Mouse (Mus musculus): Measurements from ENCODE around the gene Cmss1. TPM values are rescaled to one million over a fixed set of nuclear protein-coding genes. Genes with fewer than 3 reads are reported as not detected.
A peak's percentile ranks its signal among the peaks of the same experiment; 100 is the strongest.

The Cmss1 gene
- polyA plus RNA-seq, 1 experiment: 3.0 TPM

DNA sequence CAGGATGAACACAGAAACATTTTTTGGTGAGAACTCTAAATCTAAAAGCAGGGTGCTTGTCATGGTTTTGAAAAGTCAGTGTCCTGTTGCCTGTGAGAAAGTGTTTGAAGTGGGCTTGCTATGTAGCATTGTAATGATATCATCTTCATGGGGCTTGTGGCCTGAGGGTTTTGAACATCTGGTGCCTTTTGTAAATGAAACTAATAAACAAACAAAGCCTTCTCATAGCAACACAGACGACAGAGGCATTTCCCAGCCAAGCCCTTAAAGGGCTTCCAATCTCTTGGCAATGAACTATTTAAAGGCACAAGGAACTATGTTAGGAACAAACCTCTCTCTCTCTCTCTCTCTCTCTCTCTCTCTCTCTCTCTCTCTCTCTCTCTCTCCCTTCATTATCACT lies 339.6 kb downstream of the Cmss1 start:
- TF ChIP-seq POLR2A (IDR thresholded peaks at IDR 0.05; ENCODE audit: low read depth, low read length): no peak
- TF ChIP-seq CTCF (IDR thresholded peaks at IDR 0.05; ENCODE audit: extremely low read depth, insufficient read depth, insufficient read length, insufficient replicate concordance): no peak
- DNase-seq (ENCODE audit: low read depth in 1 of 2, low spot score in 2 of 2): no peak
- Histone ChIP-seq H3K27ac (ENCODE audit: insufficient read depth, low read length) (no peak overlapping the region), H3K4me1 (ENCODE audit: control insufficient read depth, insufficient read depth, insufficient read length) (no peaks in the 10 kb centered on the region), H3K36me3 (ENCODE audit: control insufficient read depth, insufficient read depth, low read length) (no peaks in the 10 kb centered on the region), H3K27me3 (ENCODE audit: control insufficient read depth, insufficient read depth, low read length) (no peaks in the 10 kb centered on the region), H3K4me3 (ENCODE audit: extremely low read depth, insufficient read depth, insufficient read length) (no peak overlapping the region)
- 22% methylated on average over 1 of the region's 1 CpGs for WGBS

DNA sequence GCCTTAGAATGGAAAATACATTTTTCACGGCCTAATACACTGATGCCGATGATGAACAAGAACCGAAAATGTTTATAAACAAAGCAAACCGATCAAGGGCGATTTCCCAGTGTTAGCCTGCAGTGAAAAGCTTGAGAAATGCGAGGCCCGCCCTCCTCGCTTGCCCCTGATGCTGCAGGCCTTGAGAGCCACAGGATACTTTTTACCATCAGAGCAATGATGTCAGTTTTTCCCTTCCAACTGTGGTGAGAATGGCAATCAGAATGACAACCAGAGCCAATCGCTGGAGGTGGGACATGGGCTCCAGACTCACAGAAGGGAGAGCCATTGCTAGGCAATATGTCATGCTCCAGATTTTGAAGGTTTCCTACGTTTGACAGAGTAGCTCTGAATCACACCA lies 346.5 kb downstream of the Cmss1 start:
- H3K36me3 ChIP-seq (ENCODE audit: control insufficient read depth, insufficient read depth, low read length): no peaks in the 10 kb centered on the region
- TF ChIP-seq POLR2A (IDR thresholded peaks at IDR 0.05; ENCODE audit: low read depth, low read length) (no peak), CTCF (IDR thresholded peaks at IDR 0.05; ENCODE audit: extremely low read depth, insufficient read depth, insufficient read length, insufficient replicate concordance) (no peak)
- H3K27me3 ChIP-seq (ENCODE audit: control insufficient read depth, insufficient read depth, low read length): no peaks in the 10 kb centered on the region
- H3K27ac ChIP-seq (ENCODE audit: insufficient read depth, low read length): no peak overlapping the region
- 83% methylated on average over 10 of the region's 10 CpGs for WGBS
- DNase-seq (ENCODE audit: low read depth in 1 of 2, low spot score in 2 of 2): no peak
- no peaks in the 10 kb centered on the region for H3K4me1 ChIP-seq (ENCODE audit: control insufficient read depth, insufficient read depth, insufficient read length)
- no peak overlapping the region for H3K4me3 ChIP-seq (ENCODE audit: extremely low read depth, insufficient read depth, insufficient read length)

DNA sequence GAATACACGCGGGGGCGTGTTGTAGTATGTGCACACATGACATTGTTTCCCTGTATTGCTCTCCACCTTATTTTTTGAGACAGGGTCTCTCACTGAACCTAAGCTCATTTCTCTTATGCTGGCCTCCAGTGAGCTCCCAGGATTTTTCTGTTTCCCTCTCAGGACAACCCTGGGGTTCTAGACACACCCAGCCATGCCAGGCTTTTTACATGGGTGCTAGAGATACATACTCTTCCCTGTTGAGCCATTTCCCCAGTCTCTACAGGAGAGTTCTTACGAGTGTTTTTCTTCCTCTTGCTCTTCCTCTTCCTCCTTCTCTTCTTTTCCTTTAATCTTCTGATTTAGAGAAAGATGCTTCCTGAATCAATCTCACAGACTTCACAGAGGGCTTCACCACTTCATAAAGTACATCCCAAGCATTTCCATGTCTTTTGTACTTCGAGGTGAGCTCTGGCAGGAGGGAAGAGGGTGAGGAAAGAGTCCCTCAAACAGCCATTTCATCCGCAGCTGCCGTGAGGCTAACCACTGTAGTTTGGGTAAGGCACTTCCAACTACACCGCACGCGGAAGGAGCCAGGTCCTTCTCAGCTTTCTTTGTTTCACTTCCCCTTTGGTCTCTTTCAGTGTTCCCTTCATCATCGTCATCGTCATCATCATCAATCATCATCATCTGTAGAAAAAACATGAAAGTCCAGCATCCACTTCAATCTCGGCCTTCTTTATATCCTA lies 347.1 kb downstream of the Cmss1 start:
- H3K27ac ChIP-seq (ENCODE audit: insufficient read depth, low read length): no peak overlapping the region
- H3K36me3 ChIP-seq (ENCODE audit: control insufficient read depth, insufficient read depth, low read length): no peaks in the 10 kb centered on the region
- no peaks in the 10 kb centered on the region for H3K27me3 ChIP-seq (ENCODE audit: control insufficient read depth, insufficient read depth, low read length)
- H3K4me3 ChIP-seq (ENCODE audit: extremely low read depth, insufficient read depth, insufficient read length): no peak overlapping the region
- DNase-seq (ENCODE audit: low read depth in 1 of 2, low spot score in 2 of 2): peak; percentile 14 to 17
- 45% methylated on average over 13 of the region's 13 CpGs for WGBS
- H3K4me1 ChIP-seq (ENCODE audit: control insufficient read depth, insufficient read depth, insufficient read length): no peaks in the 10 kb centered on the region
- TF ChIP-seq CTCF (IDR thresholded peaks at IDR 0.05; ENCODE audit: extremely low read depth, insufficient read depth, insufficient read length, insufficient replicate concordance): no peak
- TF ChIP-seq POLR2A (IDR thresholded peaks at IDR 0.05; ENCODE audit: low read depth, low read length): no peak

Other genes with a start within 250 kb of the Cmss1 start
- gene Col8a1, start 147.9 kb upstream of the Cmss1 start, polyA plus RNA-seq (2012; rRNA removed): 0.20 and 0.29 TPM in 2 replicates